Mouse (Mus musculus): ENCODE measurements around the gene Sgf29. TPM values are rescaled to one million over a fixed set of nuclear protein-coding genes. Genes with fewer than 3 reads are reported as not detected.

Gene Sgf29
- polyA plus RNA-seq, 1 experiment from 2014 or later, result 42.4 TPM

- no peaks in the 10 kb centered on the region for H3K27me3 ChIP-seq (replicated peaks)
- ATAC-seq, result no peak
- no peak overlapping the region for H3K4me3 ChIP-seq
- H3K27ac ChIP-seq, result no peak overlapping the region
- no peaks in the 10 kb centered on the region for H3K36me3 ChIP-seq
- 48% methylated on average over 3 of the region's 3 CpGs for WGBS (ENCODE audit: insufficient replicate concordance)
- H3K9me3 ChIP-seq (replicated peaks), result no peaks in the 10 kb centered on the region
- peaks cover 19% of the 10 kb centered on the region; the same call in 1 of the 2 replicates for H3K4me1 ChIP-seq
- no peak overlapping the region for H3K9ac ChIP-seq
- H3K4me2 ChIP-seq, result no peak overlapping the region
Measured at GRCm38 (mm10) chr7:126644345-126644744, 4.8 kb upstream of the Sgf29 start.

- no peak overlapping the region for H3K9ac ChIP-seq
- no peak for ATAC-seq
- no peak overlapping the region for H3K27ac ChIP-seq
- no peak overlapping the region for H3K4me2 ChIP-seq
- no peaks in the 10 kb centered on the region for H3K36me3 ChIP-seq
- H3K4me1 ChIP-seq, result peaks cover 21% of the 10 kb centered on the region
- no peaks in the 10 kb centered on the region for H3K27me3 ChIP-seq (replicated peaks)
- no peak overlapping the region for H3K4me3 ChIP-seq
- no peaks in the 10 kb centered on the region for H3K9me3 ChIP-seq (replicated peaks)
Measured at GRCm38 (mm10) chr7:126644914-126645313, 4.2 kb upstream of the Sgf29 start.

- WGBS (ENCODE audit: insufficient replicate concordance), result 56% methylated on average over 5 of the region's 5 CpGs
- ATAC-seq, result no peak
- Histone ChIP-seq H3K9me3 (replicated peaks) (no peaks in the 10 kb centered on the region), H3K9ac (no peak overlapping the region), H3K4me2 (no peak overlapping the region), H3K27ac (no peak overlapping the region; the same call in 1 of the 2 replicates), H3K4me1 (peaks cover 29% of the 10 kb centered on the region), H3K27me3 (replicated peaks) (no peaks in the 10 kb centered on the region), H3K4me3 (no peak overlapping the region), H3K36me3 (no peaks in the 10 kb centered on the region)
Measured at GRCm38 (mm10) chr7:126645708-126646107, 3.4 kb upstream of the Sgf29 start.

- no peak for ATAC-seq
- H3K9ac ChIP-seq, result no peak overlapping the region
- H3K4me2 ChIP-seq, result peak overlapping the region; percentile 85
- no peak overlapping the region for H3K27ac ChIP-seq
- no peaks in the 10 kb centered on the region for H3K27me3 ChIP-seq (replicated peaks)
- WGBS (ENCODE audit: insufficient replicate concordance), result 65% methylated on average over 4 of the region's 4 CpGs
- peaks cover 55% of the 10 kb centered on the region for H3K4me1 ChIP-seq
- peak overlapping the region; percentile 67 for H3K4me3 ChIP-seq
- no peaks in the 10 kb centered on the region for H3K9me3 ChIP-seq (replicated peaks)
- H3K36me3 ChIP-seq, result peaks cover under 1% of the 10 kb centered on the region; the same call in 1 of the 2 replicates
Measured at GRCm38 (mm10) chr7:126648486-126648885, 623 bp upstream of the Sgf29 start.

- Histone ChIP-seq H3K4me2 (peak overlapping the region; percentile 85), H3K27ac (peak overlapping the region; percentile 92), H3K4me1 (peaks cover 63% of the 10 kb centered on the region), H3K4me3 (no peak overlapping the region), H3K27me3 (replicated peaks) (no peaks in the 10 kb centered on the region), H3K9ac (peak overlapping the region; percentile 18; the same call in 1 of the 2 replicates), H3K36me3 (peaks cover 4% of the 10 kb centered on the region; the same call in 1 of the 2 replicates), H3K9me3 (replicated peaks) (no peaks in the 10 kb centered on the region)
- ATAC-seq, result peak; percentile 36; the same call in 1 of the 2 replicates
- 6% methylated on average over 2 of the region's 2 CpGs for WGBS (ENCODE audit: insufficient replicate concordance)
Measured at GRCm38 (mm10) chr7:126650852-126651251, 1.7 kb downstream of the Sgf29 start.

- 0 out of 2 replicates have a peak overlapping the region, but pooled peaks have one; percentile 24 for H3K27ac ChIP-seq
- H3K9ac ChIP-seq, result no peak overlapping the region
- H3K4me1 ChIP-seq, result peaks cover 76% of the 10 kb centered on the region
- no peaks in the 10 kb centered on the region for H3K27me3 ChIP-seq (replicated peaks)
- H3K9me3 ChIP-seq (replicated peaks), result no peaks in the 10 kb centered on the region
- no peak overlapping the region for H3K4me2 ChIP-seq
- peaks cover 10% of the 10 kb centered on the region; the same call in 1 of the 2 replicates for H3K36me3 ChIP-seq
- no peak overlapping the region for H3K4me3 ChIP-seq
- no peak for ATAC-seq
- 51% methylated on average over 2 of the region's 2 CpGs for WGBS (ENCODE audit: insufficient replicate concordance)
Measured at GRCm38 (mm10) chr7:126653991-126654390, 4.9 kb downstream of the Sgf29 start.

- peak overlapping the region; percentile 70 for H3K27ac ChIP-seq
- H3K9me3 ChIP-seq (replicated peaks), result no peaks in the 10 kb centered on the region
- 58% methylated on average over 3 of the region's 3 CpGs for WGBS (ENCODE audit: insufficient replicate concordance)
- H3K9ac ChIP-seq, result 0 out of 2 replicates have a peak overlapping the region, but pooled peaks have one; percentile 17
- no peak overlapping the region for H3K4me2 ChIP-seq
- ATAC-seq, result 0 out of 2 replicates have a peak, but pooled peaks have one; percentile 25
- H3K36me3 ChIP-seq, result peaks cover 10% of the 10 kb centered on the region; the same call in 1 of the 2 replicates
- H3K4me3 ChIP-seq, result no peak overlapping the region
- H3K27me3 ChIP-seq (replicated peaks), result no peaks in the 10 kb centered on the region
- peaks cover 66% of the 10 kb centered on the region for H3K4me1 ChIP-seq
Measured at GRCm38 (mm10) chr7:126655695-126656094, 6.6 kb downstream of the Sgf29 start.

- no peak for ATAC-seq
- no peak overlapping the region for H3K4me3 ChIP-seq
- 76% methylated on average over 1 of the region's 1 CpGs for WGBS (ENCODE audit: insufficient replicate concordance)
Measured at GRCm38 (mm10) chr7:126657522-126657921, 8.4 kb downstream of the Sgf29 start.

GRCm38 (mm10) chr7:126659771-126660170 lies 10.7 kb downstream of the Sgf29 start:
- ATAC-seq, result no peak
- Histone ChIP-seq H3K9ac (no peak overlapping the region), H3K27me3 (replicated peaks) (no peaks in the 10 kb centered on the region), H3K27ac (no peak overlapping the region), H3K4me2 (no peak overlapping the region), H3K4me3 (no peak overlapping the region), H3K9me3 (replicated peaks) (no peaks in the 10 kb centered on the region), H3K36me3 (peaks cover 40% of the 10 kb centered on the region), H3K4me1 (peaks cover 27% of the 10 kb centered on the region)
- 80% methylated on average over 3 of the region's 3 CpGs for WGBS (ENCODE audit: insufficient replicate concordance)

More at GRCm38 (mm10) chr7:126657522-126657921, 8.4 kb downstream of the Sgf29 start:
- H3K27me3 ChIP-seq (replicated peaks), result no peaks in the 10 kb centered on the region
- H3K9me3 ChIP-seq (replicated peaks), result no peaks in the 10 kb centered on the region
- no peak overlapping the region for H3K9ac ChIP-seq
- no peak overlapping the region for H3K27ac ChIP-seq
- no peak overlapping the region for H3K4me2 ChIP-seq
- peaks cover 48% of the 10 kb centered on the region for H3K4me1 ChIP-seq
- peaks cover 21% of the 10 kb centered on the region for H3K36me3 ChIP-seq

GRCm38 (mm10) chr7:126663646-126664045 lies 14.5 kb downstream of the Sgf29 start:
- Histone ChIP-seq H3K4me3 (no peak overlapping the region), H3K27ac (no peak overlapping the region), H3K9ac (no peak overlapping the region), H3K27me3 (replicated peaks) (no peaks in the 10 kb centered on the region), H3K36me3 (peaks cover 69% of the 10 kb centered on the region), H3K4me1 (0 out of 2 replicates have a peak, but pooled peaks cover 2% of the 10 kb centered on the region), H3K9me3 (replicated peaks) (no peaks in the 10 kb centered on the region), H3K4me2 (no peak overlapping the region)
- no peak for ATAC-seq
- WGBS (ENCODE audit: insufficient replicate concordance), result 80% methylated on average over 8 of the region's 8 CpGs

- H3K4me2 ChIP-seq, result no peak overlapping the region
- peaks cover 7% of the 10 kb centered on the region; the same call in 1 of the 2 replicates for H3K4me1 ChIP-seq
- peaks cover 82% of the 10 kb centered on the region for H3K36me3 ChIP-seq
- no peak overlapping the region for H3K27ac ChIP-seq
- no peaks in the 10 kb centered on the region for H3K9me3 ChIP-seq (replicated peaks)
- WGBS (ENCODE audit: insufficient replicate concordance), result 82% methylated on average over 3 of the region's 3 CpGs
- no peak for ATAC-seq
- H3K9ac ChIP-seq, result no peak overlapping the region
- no peak overlapping the region for H3K4me3 ChIP-seq
- no peaks in the 10 kb centered on the region for H3K27me3 ChIP-seq (replicated peaks)
Measured at GRCm38 (mm10) chr7:126665269-126665668, 16.2 kb downstream of the Sgf29 start.

- ATAC-seq, result no peak
- H3K36me3 ChIP-seq, result peaks cover 93% of the 10 kb centered on the region
- no peak overlapping the region for H3K4me3 ChIP-seq
- no peak overlapping the region for H3K4me2 ChIP-seq
- H3K27ac ChIP-seq, result no peak overlapping the region
- H3K9me3 ChIP-seq (replicated peaks), result no peaks in the 10 kb centered on the region
- H3K9ac ChIP-seq, result no peak overlapping the region
- H3K4me1 ChIP-seq, result peaks cover 7% of the 10 kb centered on the region; the same call in 1 of the 2 replicates
- WGBS (ENCODE audit: insufficient replicate concordance), result 79% methylated on average over 9 of the region's 9 CpGs
- H3K27me3 ChIP-seq (replicated peaks), result no peaks in the 10 kb centered on the region
Measured at GRCm38 (mm10) chr7:126667495-126668090, 18.5 kb downstream of the Sgf29 start.
